Mouse (Mus musculus) gastrocnemius, postnatal 4 days (tissue): ENCODE measurements around the gene Slc10a7. TPM values are rescaled to one million over a fixed set of nuclear protein-coding genes. Genes with fewer than 3 reads are reported as not detected.

Experiments used
- DNase-seq, 2 experiments: peaks; one replicate each; pipeline ENCODE4 v3.0.0; 2021 to 2022; ENCODE audit warnings: low spot score in 2 of 2, mixed read lengths in 2 of 2
- total RNA-seq, 2 experiments: library from RNA; stranded (reverse); gene quantifications; 2 replicates each; pipeline ENCODE4 v1.2.3; 2021

Slc10a7 gene
- total RNA-seq, 2 experiments from 2014 or later = 14.7 to 18.3 TPM

- no peak for DNase-seq
Measured at GRCm38 (mm10) chr8:78622362-78622761, 113.2 kb downstream of the Slc10a7 start.

GRCm38 (mm10) chr8:78623972-78624371 lies 114.8 kb downstream of the Slc10a7 start:
- DNase-seq = no peak

GRCm38 (mm10) chr8:78624738-78625442 lies 115.7 kb downstream of the Slc10a7 start:
- DNase-seq = no peak

GRCm38 (mm10) chr8:78626632-78627031 lies 117.5 kb downstream of the Slc10a7 start:
- no peak for DNase-seq

- DNase-seq = no peak
Measured at GRCm38 (mm10) chr8:78627793-78628192, 118.6 kb downstream of the Slc10a7 start.

GRCm38 (mm10) chr8:78630414-78631164 lies 121.4 kb downstream of the Slc10a7 start:
- no peak for DNase-seq

- DNase-seq = no peak
Measured at GRCm38 (mm10) chr8:78633012-78633411, 123.9 kb downstream of the Slc10a7 start.

GRCm38 (mm10) chr8:78634018-78634417 lies 124.9 kb downstream of the Slc10a7 start:
- no peak for DNase-seq

- no peak for DNase-seq
Measured at GRCm38 (mm10) chr8:78634523-78635240, 125.5 kb downstream of the Slc10a7 start.

- no peak for DNase-seq
Measured at GRCm38 (mm10) chr8:78635241-78635771, 126.2 kb downstream of the Slc10a7 start.

GRCm38 (mm10) chr8:78641919-78642318 lies 132.8 kb downstream of the Slc10a7 start:
- no peak for DNase-seq

GRCm38 (mm10) chr8:78642376-78642775 lies 133.2 kb downstream of the Slc10a7 start:
- DNase-seq = no peak

GRCm38 (mm10) chr8:78647000-78647656 lies 138.0 kb downstream of the Slc10a7 start:
- peak in 1 of 2 experiments; percentile 40 for DNase-seq

- no peak for DNase-seq
Measured at GRCm38 (mm10) chr8:78647846-78648245, 138.7 kb downstream of the Slc10a7 start.

- DNase-seq = peak; percentile 51 to 69
Measured at GRCm38 (mm10) chr8:78648918-78649317, 139.8 kb downstream of the Slc10a7 start.

GRCm38 (mm10) chr8:78651670-78652069 lies 142.5 kb downstream of the Slc10a7 start:
- no peak for DNase-seq

GRCm38 (mm10) chr8:78655351-78656045 lies 146.4 kb downstream of the Slc10a7 start:
- DNase-seq = peak in 1 of 2 experiments; percentile 11

- DNase-seq = peak in 1 of 2 experiments; percentile 10
Measured at GRCm38 (mm10) chr8:78656700-78657370, 147.7 kb downstream of the Slc10a7 start.

GRCm38 (mm10) chr8:78658172-78658571 lies 149.0 kb downstream of the Slc10a7 start:
- peak in 1 of 2 experiments; percentile 9 for DNase-seq
